Mouse (Mus musculus): Measurements from ENCODE around the gene Gm43518.

- no peak for TF ChIP-seq TAL1 (IDR thresholded peaks at IDR 0.05; ENCODE audit: low read length)
- TF ChIP-seq GATA1 (IDR thresholded peaks at IDR 0.05; ENCODE audit: low read length) = no peak
Observed at GRCm38 (mm10) chr5:123964208-123964607, 37.0 kb downstream of the Gm43518 start.
